18 mouse cellular contexts compared by ENCODE assay signal in the genomic region with DNA sequence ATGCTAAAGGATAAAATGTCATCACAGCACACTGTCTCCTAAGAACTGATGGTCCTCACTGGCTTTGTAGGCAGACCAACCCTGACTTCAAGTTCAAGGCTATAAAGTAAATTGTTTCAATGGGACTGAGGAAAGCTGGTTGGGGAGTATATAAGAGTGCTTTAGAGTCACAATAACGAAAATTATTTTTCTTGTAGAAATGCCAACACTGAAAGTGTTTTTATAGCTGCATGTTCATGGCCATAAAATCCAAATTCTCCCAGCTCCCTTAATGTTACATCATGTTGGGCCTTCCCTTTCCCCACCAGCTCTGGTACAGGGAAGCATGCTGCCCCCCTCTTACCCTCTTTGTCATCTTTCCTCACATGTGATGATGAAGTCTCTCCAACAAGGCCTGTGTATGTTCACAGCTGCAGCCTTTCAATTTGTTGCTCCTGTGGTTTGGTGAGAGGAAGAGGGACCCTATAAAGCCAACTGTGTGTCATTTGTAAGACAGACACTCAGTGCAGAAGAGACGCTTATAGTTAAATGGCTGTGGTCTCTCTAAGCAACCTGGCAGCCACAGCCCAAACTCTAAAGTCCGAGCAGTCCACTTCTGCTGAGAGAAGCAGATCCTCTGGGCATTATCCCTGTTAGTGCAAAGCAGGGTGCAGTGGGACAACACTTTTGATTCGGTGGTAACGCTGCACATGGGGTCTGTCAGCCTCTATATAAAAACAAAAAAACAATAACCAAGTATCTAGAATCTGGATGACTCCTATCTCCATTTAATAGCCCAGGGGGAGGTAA. TPM values are rescaled to one million over a fixed set of nuclear protein-coding genes. Genes with fewer than 3 reads are reported as not detected.
DNase-seq lines count a peak whose midpoint lies in the region; ATAC-seq and TF ChIP-seq lines count a peak whose summit lies in the region.
"Had no signal": no experiment of that assay in that cellular context is flagged by ENCODE, and none has a peak within 500 bp of the region (broad histone marks: within the 10 kb centered on the region; RNA-seq: fewer than 3 reads in every experiment).

No protein-coding gene starts in this region.

- peak overlapping the region; percentile 52 for H3K4me2 ChIP-seq in liver, embryonic 13.5 days
- H3K4me2 ChIP-seq: forebrain, embryonic 12.5 days; hindbrain, embryonic 15.5 days; intestine, embryonic 15.5 days; limb, embryonic 15.5 days; midbrain, embryonic 13.5 days had no signal

- ATAC-seq in liver, embryonic 13.5 days (ENCODE audit: low read depth) = no peak
- ATAC-seq: lung, postnatal 0 days; midbrain, embryonic 13.5 days had no signal

- no peak for TF ChIP-seq POLR2A in thymus, adult 2 months (IDR thresholded peaks at IDR 0.05; ENCODE audit: control insufficient read depth, extremely low read depth, insufficient read depth, low read length, poor library complexity)

- peak; percentile 59 for DNase-seq in kidney, adult 9 months
- DNase-seq in kidney, adult 8-10 months = no peak
- DNase-seq in thymus, postnatal 0 days (ENCODE audit: low spot score) = peak; percentile 69
- DNase-seq in thymus, adult 2 months = no peak
- no peak for DNase-seq in liver, embryonic 13.5 days
- no peak for DNase-seq in gastrocnemius, postnatal 36 days
- no peak for DNase-seq in urinary bladder, postnatal 10 days (ENCODE audit: low spot score)
- DNase-seq: cerebellum, adult 8-10 months; gastrocnemius, postnatal 10 days; heart, postnatal 14 days; right cerebral cortex, postnatal 14 days; thymus, adult 18-20 months had no signal

- peak overlapping the region; percentile 76 for H3K9ac ChIP-seq in liver, embryonic 13.5 days
- H3K9ac ChIP-seq: forebrain, embryonic 12.5 days; hindbrain, embryonic 15.5 days; intestine, embryonic 15.5 days; limb, embryonic 15.5 days; midbrain, embryonic 13.5 days had no signal

- H3K4me1 ChIP-seq in thymus, adult 2 months (replicated peaks; ENCODE audit: control insufficient read depth, insufficient read depth, low read length) = peaks cover 10% of the 10 kb centered on the region
- peaks cover 99% of the 10 kb centered on the region for H3K4me1 ChIP-seq in liver, embryonic 13.5 days (replicated peaks)

- H3K27ac ChIP-seq in thymus, adult 2 months (ENCODE audit: control insufficient read depth, insufficient read depth, low read length) = no peak overlapping the region
- peak overlapping the region; percentile 99 for H3K27ac ChIP-seq in liver, embryonic 13.5 days
- H3K27ac ChIP-seq: forebrain, embryonic 12.5 days; hindbrain, embryonic 15.5 days; intestine, embryonic 15.5 days; limb, embryonic 15.5 days; midbrain, embryonic 13.5 days had no signal

- no peaks in the 10 kb centered on the region for H3K36me3 ChIP-seq in thymus, adult 2 months (ENCODE audit: control insufficient read depth, insufficient read depth, low read length)
- no peaks in the 10 kb centered on the region for H3K36me3 ChIP-seq in liver, embryonic 13.5 days
- H3K36me3 ChIP-seq: forebrain, embryonic 12.5 days; hindbrain, embryonic 15.5 days; intestine, embryonic 15.5 days; limb, embryonic 15.5 days; midbrain, embryonic 13.5 days had no signal

- H3K9me3 ChIP-seq in liver, embryonic 13.5 days (replicated peaks) = no peaks in the 10 kb centered on the region
- H3K9me3 ChIP-seq: forebrain, embryonic 12.5 days; hindbrain, embryonic 15.5 days; intestine, embryonic 15.5 days; limb, embryonic 15.5 days; midbrain, embryonic 13.5 days had no signal

- H3K27me3 ChIP-seq in thymus, adult 2 months (ENCODE audit: control insufficient read depth, insufficient read depth, low read length) = no peaks in the 10 kb centered on the region
- H3K27me3 ChIP-seq in liver, embryonic 13.5 days = no peaks in the 10 kb centered on the region
- H3K27me3 ChIP-seq: forebrain, embryonic 12.5 days; hindbrain, embryonic 15.5 days; intestine, embryonic 15.5 days; limb, embryonic 15.5 days; midbrain, embryonic 13.5 days had no signal

- 62% methylated on average over 5 of the region's 5 CpGs for WGBS in thymus, adult 2 months
- 78% methylated on average over 5 of the region's 5 CpGs for WGBS in liver, embryonic 13.5 days (ENCODE audit: insufficient replicate concordance)

- H3K4me3 ChIP-seq in thymus, adult 2 months (ENCODE audit: control insufficient read depth, insufficient read depth, low read length) = no peak overlapping the region
- no peak overlapping the region for H3K4me3 ChIP-seq in liver, embryonic 13.5 days (replicated peaks)
- H3K4me3 ChIP-seq: forebrain, embryonic 12.5 days; hindbrain, embryonic 15.5 days; intestine, embryonic 15.5 days; limb, embryonic 15.5 days; midbrain, embryonic 13.5 days had no signal

- no peak for TF ChIP-seq CTCF in thymus, adult 2 months (IDR thresholded peaks at IDR 0.05; ENCODE audit: borderline replicate concordance, control insufficient read depth, extremely low read depth, insufficient read depth, low read length, poor library complexity)

- intact Hi-C loops in gastrocnemius, postnatal 36 days (cut with DNase I) = no loop called here

RNA-seq across cellular contexts. Expression of a gene that starts 29.6 kb away (rescaled TPM):
- polyA plus RNA-seq in thymus, postnatal 0 days (2015; fragmentation: Nextera tagmentation; extraction: Ambion mirVana) = 3.8 and 4.9 TPM in 2 replicates
- 12.0 and 13.0 TPM in 2 replicates for polyA plus RNA-seq in thymus, adult 2 months (2012; rRNA removed)
- polyA plus RNA-seq in liver, embryonic 13.5 days (2015; fragmentation: Nextera tagmentation; extraction: Ambion mirVana) = 14.3 and 21.6 TPM in 2 replicates
- 10 to 100 TPM; 69.8 to 83.8 TPM for total RNA-seq in gastrocnemius, postnatal 36 days (2021)

Comparison
In these comparisons a context has a peak if more than half of its experiments do, and no peak if none do; other contexts are left out.
1. DNase-seq: peak in kidney, adult 9 months (single experiment) and thymus, postnatal 0 days (single experiment); none in kidney, adult 8-10 months (0 of 2), thymus, adult 2 months (single experiment), liver, embryonic 13.5 days (single experiment), gastrocnemius, postnatal 36 days (0 of 2) and urinary bladder, postnatal 10 days (single experiment).